Comparison of ENCODE assay signal across 21 mouse cellular contexts in the genomic region with DNA sequence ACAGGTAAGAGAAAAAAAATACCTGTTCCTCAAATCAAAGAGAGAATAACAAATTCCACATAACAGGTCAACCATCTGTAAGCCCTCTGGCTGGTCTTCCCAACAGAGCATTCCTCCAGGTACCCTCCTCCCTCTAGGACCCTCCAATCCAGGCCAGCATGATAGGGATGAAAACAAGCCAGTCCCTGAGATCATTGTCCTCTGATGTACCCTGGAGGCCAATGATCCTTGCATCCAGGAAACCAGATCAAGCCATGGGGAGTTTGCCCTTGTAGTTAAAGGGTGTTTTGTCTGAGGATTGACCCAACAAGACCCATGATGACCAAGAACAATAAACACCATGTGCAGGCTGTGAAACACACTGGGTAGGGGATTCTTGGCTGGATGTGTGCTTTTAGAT. TPM values are rescaled to one million over a fixed set of nuclear protein-coding genes. Genes with fewer than 3 reads are reported as not detected.
"Had no signal": no experiment of that assay in that cellular context is flagged by ENCODE, and none has a peak within 500 bp of the region (broad histone marks: within the 10 kb centered on the region; RNA-seq: fewer than 3 reads in every experiment).

No protein-coding gene starts in this region.

- DNase-seq: lung, adult 2 months; lung, postnatal 14 days; lung, postnatal 36 days; right cerebral cortex, postnatal 14 days; thymus, adult 2 months; thymus, postnatal 25 days; thymus, postnatal 4 days had no signal

- H3K4me1 ChIP-seq: lung, embryonic 15.5 days; megakaryocyte, embryonic 14.5 days; midbrain, embryonic 12.5 days; midbrain, embryonic 15.5 days; neural tube, embryonic 12.5 days; stomach, embryonic 15.5 days had no signal

- H3K27ac ChIP-seq: lung, embryonic 15.5 days; macrophage; midbrain, embryonic 12.5 days; midbrain, embryonic 15.5 days; neural tube, embryonic 12.5 days; stomach, embryonic 15.5 days; stomach, postnatal 0 days had no signal

- ATAC-seq: lung, postnatal 0 days; midbrain, embryonic 15.5 days had no signal

- H3K4me3 ChIP-seq: lung, embryonic 15.5 days; megakaryocyte, embryonic 14.5 days; midbrain, embryonic 12.5 days; midbrain, embryonic 15.5 days; neural tube, embryonic 12.5 days; stomach, embryonic 15.5 days had no signal

- H3K9me3 ChIP-seq: lung, embryonic 15.5 days; midbrain, embryonic 12.5 days; midbrain, embryonic 15.5 days; stomach, embryonic 15.5 days had no signal

- H3K27me3 ChIP-seq: lung, embryonic 15.5 days; midbrain, embryonic 12.5 days; midbrain, embryonic 15.5 days; neural tube, embryonic 12.5 days; stomach, embryonic 15.5 days had no signal

- H3K4me2 ChIP-seq: lung, embryonic 15.5 days; midbrain, embryonic 12.5 days; midbrain, embryonic 15.5 days; neural tube, embryonic 12.5 days; stomach, embryonic 15.5 days had no signal

- H3K9ac ChIP-seq: lung, embryonic 15.5 days; midbrain, embryonic 12.5 days; midbrain, embryonic 15.5 days; neural tube, embryonic 12.5 days; stomach, embryonic 15.5 days had no signal

- H3K36me3 ChIP-seq: lung, embryonic 15.5 days; midbrain, embryonic 12.5 days; midbrain, embryonic 15.5 days; neural tube, embryonic 12.5 days; stomach, embryonic 15.5 days had no signal

RNA-seq across cellular contexts. Expression of gene Fetub, which starts 3.9 kb away (rescaled TPM):
- polyA plus RNA-seq: lung, embryonic 15.5 days; macrophage; midbrain, embryonic 12.5 days; midbrain, embryonic 15.5 days; neural tube, embryonic 12.5 days; neural tube, embryonic 14.5 days; spleen, adult 2 months had no signal

RNA-seq across cellular contexts. Expression of gene Ahsg, which starts 23.2 kb away (rescaled TPM):
- polyA plus RNA-seq: macrophage; midbrain, embryonic 12.5 days; midbrain, embryonic 15.5 days had no signal

RNA-seq across cellular contexts. Expression of gene Hrg, which starts 36.6 kb away (rescaled TPM):
- polyA plus RNA-seq: lung, embryonic 15.5 days; macrophage; midbrain, postnatal 0 days; neural tube, embryonic 12.5 days; spleen, adult 2 months; testis, adult 2 months; thymus, adult 2 months; urinary bladder, adult 2 months had no signal
